Mouse (Mus musculus): ENCODE results near the gene Vapa. TPM values are rescaled to one million over a fixed set of nuclear protein-coding genes. Genes with fewer than 3 reads are reported as not detected.

Gene Vapa
- 10 to 100 TPM; 69.3 to 80.1 TPM for total RNA-seq (2023)

GRCm38 (mm10) chr17:65613463-65614412, at the start of gene Vapa:
Gene Vapa (minus strand): TSS chr17:65613555.

DNA sequence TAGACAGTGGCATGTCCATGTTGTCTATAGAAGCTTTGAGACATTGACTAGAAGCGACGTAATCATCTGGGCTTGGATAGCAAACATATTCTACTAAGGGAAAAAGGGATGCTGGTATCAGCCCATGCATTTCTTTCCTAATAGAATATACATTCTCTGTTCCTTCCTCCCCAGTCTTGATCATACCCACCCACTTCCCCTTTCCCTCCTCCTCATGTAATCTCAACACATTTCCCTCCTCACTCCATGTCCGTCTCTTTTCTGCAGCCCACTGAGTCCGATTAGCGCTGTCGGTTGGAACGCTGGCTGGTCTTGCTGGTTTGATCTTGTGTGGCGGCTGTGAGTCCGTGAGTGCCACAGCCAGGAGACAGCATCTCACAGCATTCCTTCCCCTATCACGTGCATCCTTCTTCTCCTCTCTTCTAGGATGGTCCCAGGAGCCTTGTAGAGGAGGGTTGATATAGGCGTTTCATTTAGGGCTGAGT, 28.4 kb upstream of the Vapa start, which contains the start of gene Txndc2:
Txndc2 (minus strand) TSS at position 435 of the 485 bp plus-strand sequence.

GRCm38 (mm10) chr17:65540441-65541272, 72.7 kb downstream of the Vapa start, which contains the start of gene Tmem232:
Gene Tmem232 (minus strand): TSS chr17:65540782.

Other genes with a start within 250 kb of the Vapa start
- not detected for gene Tmem232, start 72.8 kb downstream of the Vapa start, total RNA-seq (2023)
- not detected for gene Txndc2, start 28.6 kb upstream of the Vapa start, total RNA-seq (2023)
- gene Rab31, start 159.2 kb upstream of the Vapa start, total RNA-seq (2023) = 10 to 100 TPM; 19.0 to 22.0 TPM
- gene Ppp4r1, start 169.0 kb upstream of the Vapa start, total RNA-seq (2023) = 10 to 100 TPM; 93.0 to 95.8 TPM

Measured in B cell, adult 67 days (primary cell).